In the genomic region with DNA sequence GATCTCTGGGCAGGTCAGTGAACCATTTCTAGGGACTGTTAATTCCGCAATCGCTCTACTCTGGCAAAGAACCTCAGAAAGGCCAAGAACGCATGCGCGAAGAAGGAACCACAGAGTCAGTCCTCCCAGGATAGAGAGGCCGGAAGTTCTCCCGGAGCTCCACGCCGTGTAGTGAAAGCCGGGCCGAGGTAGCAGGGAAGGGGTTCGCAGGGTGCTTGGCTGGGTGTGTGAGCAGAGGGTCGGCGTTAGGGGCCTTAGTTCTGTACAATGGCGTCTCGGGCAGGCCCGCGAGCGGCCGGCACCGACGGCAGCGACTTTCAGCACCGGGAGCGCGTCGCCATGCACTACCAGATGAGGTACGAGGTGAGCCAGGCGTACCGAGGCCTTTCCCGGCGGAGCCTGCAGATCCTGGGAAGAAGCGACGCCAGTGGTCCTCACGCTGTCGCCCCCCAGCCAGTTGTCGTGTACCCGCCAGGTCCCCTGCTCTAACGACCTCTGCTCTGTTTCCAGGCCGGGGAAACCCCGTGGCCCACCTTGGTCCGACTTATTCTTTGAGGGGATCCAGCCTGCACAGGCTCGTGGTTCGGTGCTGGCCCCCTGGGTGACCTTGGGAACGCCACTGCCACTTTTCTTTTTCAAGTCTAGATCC, we compare ENCODE assay signal across 7 mouse cellular contexts. TPM values are rescaled to one million over a fixed set of nuclear protein-coding genes. Genes with fewer than 3 reads are reported as not detected.
DNase-seq lines count a peak whose midpoint lies in the region; ATAC-seq lines count a peak whose summit lies in the region.

TSS of gene Jagn1 (plus strand) at position 128 of the 649 bp plus-strand sequence.

- DNase-seq in adrenal gland, postnatal 14 days = peak; percentile 96
- peak; percentile 97 for DNase-seq in embryonic facial prominence, embryonic 11.5 days (ENCODE audit: low spot score)
- DNase-seq in heart, adult 11 months = peak; percentile 99
- peak; percentile 94 for DNase-seq in kidney, adult 18-20 months
- peak; percentile 98 for DNase-seq in limb, embryonic 11.5 days (ENCODE audit: low spot score)
- peak; percentile 97 for DNase-seq in midbrain, embryonic 14.5 days
- peak; percentile 74 to 87 for DNase-seq in spleen, adult 18-20 months

- no peaks in the 10 kb centered on the region for H3K9me3 ChIP-seq in embryonic facial prominence, embryonic 11.5 days (replicated peaks; ENCODE audit: control insufficient read depth, low read length)
- no peaks in the 10 kb centered on the region for H3K9me3 ChIP-seq in limb, embryonic 11.5 days (ENCODE audit: control insufficient read depth, low read length)
- no peaks in the 10 kb centered on the region for H3K9me3 ChIP-seq in midbrain, embryonic 14.5 days (ENCODE audit: control insufficient read depth, low read length)

- peak within 1 kb of the TSS; percentile 58 for H3K4me2 ChIP-seq in embryonic facial prominence, embryonic 11.5 days (ENCODE audit: low read depth, low read length)
- H3K4me2 ChIP-seq in limb, embryonic 11.5 days (ENCODE audit: low read depth, severe bottlenecking) = peak within 1 kb of the TSS; percentile 90
- H3K4me2 ChIP-seq in midbrain, embryonic 14.5 days (ENCODE audit: low read length) = peak within 1 kb of the TSS; percentile 95

- peaks cover 5% of the 10 kb centered on the region for H3K36me3 ChIP-seq in embryonic facial prominence, embryonic 11.5 days (replicated peaks; ENCODE audit: control insufficient read depth, insufficient read depth, low read depth, low read length)
- peaks cover 5% of the 10 kb centered on the region for H3K36me3 ChIP-seq in limb, embryonic 11.5 days (ENCODE audit: control insufficient read depth, insufficient read depth, low read length)
- H3K36me3 ChIP-seq in midbrain, embryonic 14.5 days (ENCODE audit: control insufficient read depth, insufficient read depth, low read length) = peaks cover 14% of the 10 kb centered on the region

- H3K9ac ChIP-seq in embryonic facial prominence, embryonic 11.5 days (replicated peaks; ENCODE audit: low read length) = peak within 1 kb of the TSS; percentile 96
- peak within 1 kb of the TSS; percentile 94 for H3K9ac ChIP-seq in limb, embryonic 11.5 days (ENCODE audit: low read length)
- peak within 1 kb of the TSS; percentile 83 for H3K9ac ChIP-seq in midbrain, embryonic 14.5 days (replicated peaks; ENCODE audit: low read length)

- H3K27me3 ChIP-seq in embryonic facial prominence, embryonic 11.5 days (ENCODE audit: control insufficient read depth, insufficient read depth, low read length) = no peaks in the 10 kb centered on the region
- H3K27me3 ChIP-seq in limb, embryonic 11.5 days (ENCODE audit: control insufficient read depth, insufficient read depth, low read length) = no peaks in the 10 kb centered on the region
- no peaks in the 10 kb centered on the region for H3K27me3 ChIP-seq in midbrain, embryonic 14.5 days (ENCODE audit: control insufficient read depth, insufficient read depth, low read length)

- under 1% methylated on average over 44 of the region's 45 CpGs for WGBS in embryonic facial prominence, embryonic 11.5 days
- under 1% methylated on average over 45 of the region's 45 CpGs for WGBS in limb, embryonic 11.5 days
- under 1% methylated on average over 45 of the region's 45 CpGs for WGBS in midbrain, embryonic 14.5 days

- ATAC-seq in embryonic facial prominence, embryonic 11.5 days (replicated peaks; ENCODE audit: insufficient number of reproducible peaks, low FRiP score, low TSS enrichment, low read depth) = peak; percentile 92
- ATAC-seq in limb, embryonic 11.5 days (ENCODE audit: insufficient number of reproducible peaks, low FRiP score, low TSS enrichment, low read depth) = peak; percentile 85
- ATAC-seq in midbrain, embryonic 14.5 days (ENCODE audit: low FRiP score, low TSS enrichment) = peak; percentile 92

- peak within 1 kb of the TSS; percentile 98 for H3K4me3 ChIP-seq in embryonic facial prominence, embryonic 11.5 days (ENCODE audit: low read depth, low read length)
- H3K4me3 ChIP-seq in limb, embryonic 11.5 days (ENCODE audit: low read depth, low read length) = peak within 1 kb of the TSS; percentile 99
- peak within 1 kb of the TSS; percentile 95 for H3K4me3 ChIP-seq in midbrain, embryonic 14.5 days (replicated peaks; ENCODE audit: low read depth, low read length)

- no peaks in the 10 kb centered on the region for H3K4me1 ChIP-seq in embryonic facial prominence, embryonic 11.5 days (ENCODE audit: control insufficient read depth, insufficient read depth, low read length)
- H3K4me1 ChIP-seq in limb, embryonic 11.5 days (ENCODE audit: control insufficient read depth, insufficient read depth, low read length) = 0 out of 2 replicates have a peak, but pooled peaks cover 4% of the 10 kb centered on the region
- H3K4me1 ChIP-seq in midbrain, embryonic 14.5 days (ENCODE audit: control insufficient read depth, insufficient read depth, low read length) = peaks cover 7% of the 10 kb centered on the region

- H3K27ac ChIP-seq in embryonic facial prominence, embryonic 11.5 days (replicated peaks; ENCODE audit: low read depth, low read length) = peak within 1 kb of the TSS; percentile 52; the same call in 1 of the 2 replicates
- no peak within 1 kb of the TSS for H3K27ac ChIP-seq in limb, embryonic 11.5 days (replicated peaks; ENCODE audit: low read depth, low read length)
- peak within 1 kb of the TSS; percentile 78 for H3K27ac ChIP-seq in midbrain, embryonic 14.5 days (replicated peaks; ENCODE audit: low read depth, low read length)

RNA-seq across cellular contexts. Expression of gene Jagn1, which starts in this region (rescaled TPM):
- 54.1 and 54.8 TPM in 2 replicates for total RNA-seq in adrenal gland, postnatal 14 days (2021)
- 72.6 and 77.6 TPM in 2 replicates for polyA plus RNA-seq in embryonic facial prominence, embryonic 11.5 days (2014; fragmentation: Nextera tagmentation; extraction: Ambion mirVana)
- 71.0 and 76.1 TPM in 2 replicates for polyA plus RNA-seq in limb, embryonic 11.5 days (2014; fragmentation: Nextera tagmentation; extraction: Ambion mirVana)
- 86.1 and 96.9 TPM in 2 replicates for polyA plus RNA-seq in midbrain, embryonic 14.5 days (2014; fragmentation: Nextera tagmentation; extraction: Ambion mirVana)
